Mouse (Mus musculus): Measurements from ENCODE around the gene Ccnt2. TPM values are rescaled to one million over a fixed set of nuclear protein-coding genes. Genes with fewer than 3 reads are reported as not detected.

Ccnt2 gene
- polyA plus RNA-seq, 1 experiment from 2014 or later = 24.7 TPM

DNA sequence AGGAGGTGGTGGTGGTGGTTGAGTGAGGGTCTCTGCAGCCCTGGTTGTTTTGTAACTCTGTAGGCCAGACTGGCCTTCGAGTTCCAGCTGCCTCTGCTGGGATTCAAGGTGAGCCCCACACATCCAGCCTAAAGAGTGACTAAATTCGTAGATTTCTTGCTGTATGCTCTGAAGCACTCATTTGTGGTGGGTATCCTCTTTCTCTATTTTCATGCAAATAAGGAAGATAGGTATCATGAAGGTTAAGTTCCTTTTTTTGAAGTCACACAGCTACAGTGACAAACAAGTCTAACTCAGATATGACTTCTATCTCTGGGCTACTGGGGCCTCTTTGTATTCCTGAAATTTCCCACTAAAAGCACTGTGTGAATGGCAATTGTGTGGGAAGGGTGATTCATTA lies 6.9 kb downstream of the Ccnt2 start:
- no peak for ATAC-seq (ENCODE audit: low FRiP score, low TSS enrichment)

DNA sequence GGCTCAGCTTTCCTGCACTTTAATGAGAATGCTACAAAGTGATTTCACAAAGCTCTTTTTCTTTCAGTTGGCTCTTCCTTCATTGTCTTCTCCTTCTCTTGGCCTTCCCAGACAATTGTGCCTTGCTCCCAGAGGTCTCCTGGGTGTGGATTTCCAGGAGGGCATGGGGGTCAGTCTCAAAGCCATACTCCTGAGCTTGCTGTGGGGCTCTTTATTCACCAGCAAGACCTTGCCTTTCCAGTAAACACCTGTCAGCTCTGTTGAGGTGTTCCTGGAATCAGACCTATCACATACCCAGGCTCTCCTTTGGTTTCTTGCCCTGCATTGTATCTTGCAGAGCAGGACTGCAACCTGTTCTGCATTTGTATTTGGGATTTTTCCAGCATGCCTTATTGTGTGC lies 9.9 kb downstream of the Ccnt2 start:
- ATAC-seq (ENCODE audit: low FRiP score, low TSS enrichment) (no peak), DNase-seq (ENCODE audit: low spot score) (no peak)
- peaks cover 4% of the 10 kb centered on the region; the same call in 1 of the 2 replicates for H3K36me3 ChIP-seq (ENCODE audit: control insufficient read depth, insufficient read depth, low read length)
- TF ChIP-seq EP300 (optimal IDR thresholded peaks at IDR 0.05) = no peak
- TF ChIP-seq CTCF (IDR thresholded peaks at IDR 0.05; ENCODE audit: low read depth) = no peak
- no peaks in the 10 kb centered on the region for H3K27me3 ChIP-seq (ENCODE audit: control insufficient read depth, insufficient read depth, low read length)
- no peak overlapping the region for H3K4me3 ChIP-seq (ENCODE audit: low read depth, low read length)
- H3K9ac ChIP-seq (ENCODE audit: low read length) = no peak overlapping the region
- no peaks in the 10 kb centered on the region for H3K9me3 ChIP-seq (ENCODE audit: control insufficient read depth, low read length)
- H3K27ac ChIP-seq (replicated peaks) = 0 out of 2 replicates have a peak overlapping the region, but pooled peaks have one; percentile 2
- no peak overlapping the region for H3K4me2 ChIP-seq (replicated peaks; ENCODE audit: low read depth)
- H3K4me1 ChIP-seq (replicated peaks; ENCODE audit: control insufficient read depth, insufficient read depth) = no peaks in the 10 kb centered on the region

More for the DNA sequence above, 6.9 kb downstream of the Ccnt2 start:
- peaks cover 4% of the 10 kb centered on the region; the same call in 1 of the 2 replicates for H3K36me3 ChIP-seq (ENCODE audit: control insufficient read depth, insufficient read depth, low read length)
- no peak overlapping the region for H3K4me3 ChIP-seq (ENCODE audit: low read depth, low read length)
- no peak overlapping the region for H3K4me2 ChIP-seq (replicated peaks; ENCODE audit: low read depth)
- 0 out of 2 replicates have a peak, but pooled peaks cover 2% of the 10 kb centered on the region for H3K4me1 ChIP-seq (replicated peaks; ENCODE audit: control insufficient read depth, insufficient read depth)
- no peak overlapping the region for H3K27ac ChIP-seq (replicated peaks)
- H3K9me3 ChIP-seq (ENCODE audit: control insufficient read depth, low read length) = no peaks in the 10 kb centered on the region
- TF ChIP-seq CTCF (IDR thresholded peaks at IDR 0.05; ENCODE audit: low read depth) (no peak), EP300 (optimal IDR thresholded peaks at IDR 0.05) (no peak)
- 67% methylated on average over 2 of the region's 2 CpGs for WGBS
- DNase-seq (ENCODE audit: low spot score) = no peak
- H3K9ac ChIP-seq (ENCODE audit: low read length) = no peak overlapping the region
- H3K27me3 ChIP-seq (ENCODE audit: control insufficient read depth, insufficient read depth, low read length) = no peaks in the 10 kb centered on the region

DNA sequence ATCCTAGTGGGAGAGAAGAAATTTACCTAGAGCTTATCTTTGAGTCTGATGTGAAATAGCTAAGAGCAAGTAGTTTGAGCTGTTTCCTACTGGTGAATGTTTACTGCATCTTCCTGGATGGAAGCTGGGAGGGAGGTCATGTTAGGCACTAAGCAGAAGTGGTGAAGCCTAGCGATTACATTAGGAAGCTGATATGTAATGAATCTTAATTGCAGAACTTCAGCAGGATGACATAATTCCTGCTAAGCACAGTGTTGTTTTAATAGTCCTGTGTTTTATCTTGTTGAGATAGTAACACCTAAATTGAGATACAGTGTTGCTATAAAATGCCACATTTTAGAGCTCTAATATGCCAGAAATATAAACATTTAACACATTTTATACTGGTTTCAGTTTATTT lies 11.9 kb downstream of the Ccnt2 start:
- Histone ChIP-seq H3K9ac (ENCODE audit: low read length) (no peak overlapping the region), H3K36me3 (ENCODE audit: control insufficient read depth, insufficient read depth, low read length) (peaks cover 4% of the 10 kb centered on the region; the same call in 1 of the 2 replicates), H3K4me1 (replicated peaks; ENCODE audit: control insufficient read depth, insufficient read depth) (no peaks in the 10 kb centered on the region), H3K4me3 (ENCODE audit: low read depth, low read length) (no peak overlapping the region), H3K9me3 (ENCODE audit: control insufficient read depth, low read length) (no peaks in the 10 kb centered on the region), H3K27me3 (ENCODE audit: control insufficient read depth, insufficient read depth, low read length) (no peaks in the 10 kb centered on the region), H3K4me2 (replicated peaks; ENCODE audit: low read depth) (no peak overlapping the region), H3K27ac (replicated peaks) (no peak overlapping the region)
- ATAC-seq (ENCODE audit: low FRiP score, low TSS enrichment) = no peak
- WGBS = 48% methylated on average over 1 of the region's 1 CpGs
- DNase-seq (ENCODE audit: low spot score) = no peak
- no peak for TF ChIP-seq CTCF (IDR thresholded peaks at IDR 0.05; ENCODE audit: low read depth)
- TF ChIP-seq EP300 (optimal IDR thresholded peaks at IDR 0.05) = no peak

DNA sequence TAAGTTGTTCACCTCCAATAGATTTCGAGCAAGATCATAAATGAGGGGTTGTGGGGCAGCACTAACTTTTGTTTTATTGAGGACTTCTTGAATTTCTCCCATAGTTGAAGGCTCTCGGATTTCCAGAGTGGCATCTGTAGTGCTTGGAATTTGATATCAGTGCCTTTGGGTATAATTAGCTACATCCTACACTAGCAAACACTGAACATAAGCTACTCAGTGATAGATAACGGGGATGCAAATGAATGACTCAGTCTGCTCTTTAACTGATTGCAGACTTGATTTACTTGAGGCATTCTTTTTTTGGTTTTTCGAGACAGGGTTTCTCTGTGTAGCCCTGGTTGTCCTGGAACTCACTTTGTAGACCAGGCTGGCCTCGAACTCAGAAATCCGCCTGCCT lies 15.0 kb downstream of the Ccnt2 start:
- Histone ChIP-seq H3K27me3 (ENCODE audit: control insufficient read depth, insufficient read depth, low read length) (no peaks in the 10 kb centered on the region), H3K9ac (ENCODE audit: low read length) (no peak overlapping the region), H3K4me3 (ENCODE audit: low read depth, low read length) (no peak overlapping the region), H3K4me1 (replicated peaks; ENCODE audit: control insufficient read depth, insufficient read depth) (no peaks in the 10 kb centered on the region), H3K27ac (replicated peaks) (no peak overlapping the region), H3K36me3 (ENCODE audit: control insufficient read depth, insufficient read depth, low read length) (peaks cover 1% of the 10 kb centered on the region; the same call in 1 of the 2 replicates), H3K9me3 (ENCODE audit: control insufficient read depth, low read length) (no peaks in the 10 kb centered on the region), H3K4me2 (replicated peaks; ENCODE audit: low read depth) (no peak overlapping the region)
- no peak for DNase-seq (ENCODE audit: low spot score)
- 82% methylated on average over 6 of the region's 6 CpGs for WGBS
- TF ChIP-seq CTCF (IDR thresholded peaks at IDR 0.05; ENCODE audit: low read depth) (no peak), EP300 (optimal IDR thresholded peaks at IDR 0.05) (no peak)
- ATAC-seq (ENCODE audit: low FRiP score, low TSS enrichment) = no peak

DNA sequence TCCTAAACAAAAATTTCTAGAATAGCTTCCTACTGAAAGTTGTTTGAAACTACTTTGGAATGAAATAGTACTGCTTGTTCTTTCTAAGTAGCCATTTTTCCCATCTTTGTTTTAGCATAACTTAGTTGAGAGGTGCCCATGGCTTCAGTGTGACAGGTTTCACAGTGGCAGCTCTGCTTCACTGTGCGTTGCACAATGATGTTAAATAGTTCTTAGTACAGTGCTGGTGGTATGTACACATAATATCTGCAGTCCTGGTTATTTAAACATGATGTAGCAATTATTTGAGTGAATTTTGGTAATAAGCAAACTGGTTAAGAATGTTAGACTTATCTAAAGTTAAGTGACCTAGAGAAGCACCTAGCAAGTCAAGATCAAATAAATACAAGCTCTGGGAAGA lies 19.5 kb downstream of the Ccnt2 start:
- H3K4me1 ChIP-seq (replicated peaks; ENCODE audit: control insufficient read depth, insufficient read depth) = no peaks in the 10 kb centered on the region
- H3K4me2 ChIP-seq (replicated peaks; ENCODE audit: low read depth) = no peak overlapping the region
- no peak overlapping the region for H3K27ac ChIP-seq (replicated peaks)
- DNase-seq (ENCODE audit: low spot score) (no peak), ATAC-seq (ENCODE audit: low FRiP score, low TSS enrichment) (no peak; the same call in 1 of the 2 replicates)
- 64% methylated on average over 1 of the region's 1 CpGs for WGBS
- H3K9ac ChIP-seq (ENCODE audit: low read length) = no peak overlapping the region
- H3K27me3 ChIP-seq (ENCODE audit: control insufficient read depth, insufficient read depth, low read length) = no peaks in the 10 kb centered on the region
- H3K4me3 ChIP-seq (ENCODE audit: low read depth, low read length) = no peak overlapping the region
- H3K36me3 ChIP-seq (ENCODE audit: control insufficient read depth, insufficient read depth, low read length) = no peaks in the 10 kb centered on the region
- H3K9me3 ChIP-seq (ENCODE audit: control insufficient read depth, low read length) = no peaks in the 10 kb centered on the region
- TF ChIP-seq EP300 (optimal IDR thresholded peaks at IDR 0.05) = no peak
- TF ChIP-seq CTCF (IDR thresholded peaks at IDR 0.05; ENCODE audit: low read depth) = no peak

DNA sequence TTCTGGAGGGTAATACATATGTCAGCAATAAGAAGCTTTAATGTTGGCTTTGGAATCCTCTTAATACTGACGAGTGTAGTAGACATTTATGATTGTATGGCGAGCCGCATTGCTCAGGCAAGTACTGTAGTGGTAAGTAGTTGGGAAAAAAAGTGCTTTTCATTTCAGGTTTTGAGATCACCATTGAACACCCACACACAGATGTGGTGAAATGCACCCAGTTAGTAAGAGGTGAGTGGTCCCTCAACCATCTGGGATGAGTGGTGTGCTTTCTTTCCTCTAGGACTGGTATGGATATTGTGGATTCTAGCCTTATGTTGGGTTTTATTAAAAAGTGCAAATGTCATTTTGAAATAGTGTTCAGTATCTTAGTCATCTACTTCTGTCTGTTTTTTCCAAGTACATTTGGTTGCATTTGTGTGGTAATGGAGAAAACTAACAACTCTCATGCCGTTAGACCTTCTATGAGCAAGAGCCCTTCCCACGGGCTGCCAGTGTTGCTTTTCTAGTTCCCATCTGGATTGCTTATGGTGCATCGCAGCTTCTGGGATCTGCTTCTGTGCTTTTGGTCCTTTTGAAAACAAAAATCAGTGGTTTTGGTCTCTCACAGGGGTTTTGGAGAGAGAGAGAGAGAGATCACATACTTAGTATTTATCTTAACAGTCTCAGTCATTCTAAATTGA lies 21.3 kb downstream of the Ccnt2 start:
- TF ChIP-seq CTCF (IDR thresholded peaks at IDR 0.05; ENCODE audit: low read depth) (no peak), EP300 (optimal IDR thresholded peaks at IDR 0.05) (no peak)
- Histone ChIP-seq H3K27me3 (ENCODE audit: control insufficient read depth, insufficient read depth, low read length) (no peaks in the 10 kb centered on the region), H3K9ac (ENCODE audit: low read length) (no peak overlapping the region), H3K4me1 (replicated peaks; ENCODE audit: control insufficient read depth, insufficient read depth) (no peaks in the 10 kb centered on the region), H3K4me2 (replicated peaks; ENCODE audit: low read depth) (no peak overlapping the region), H3K9me3 (ENCODE audit: control insufficient read depth, low read length) (no peaks in the 10 kb centered on the region), H3K27ac (replicated peaks) (no peak overlapping the region), H3K4me3 (ENCODE audit: low read depth, low read length) (no peak overlapping the region), H3K36me3 (ENCODE audit: control insufficient read depth, insufficient read depth, low read length) (no peaks in the 10 kb centered on the region)
- 84% methylated on average over 6 of the region's 6 CpGs for WGBS
- no peak for ATAC-seq (ENCODE audit: low FRiP score, low TSS enrichment)
- no peak for DNase-seq (ENCODE audit: low spot score)
